Mouse (Mus musculus): ENCODE data around the gene Frmd3. TPM values are rescaled to one million over a fixed set of nuclear protein-coding genes. Genes with fewer than 3 reads are reported as not detected.

Gene Frmd3
- total RNA-seq, 2 experiments from 2014 or later, result 3.7 to 3.8 TPM

GRCm38 (mm10) chr4:74222360-74222759, 209.1 kb downstream of the Frmd3 start:
- peak; percentile 85 for TF ChIP-seq CTCF (conservative IDR thresholded peaks at IDR 0.05)
- Histone ChIP-seq H3K4me3 (no peak overlapping the region), H3K27ac (no peak overlapping the region)
- no peak for DNase-seq (ENCODE audit: low spot score in 2 of 2)

- TF ChIP-seq CTCF (conservative IDR thresholded peaks at IDR 0.05), result peak; percentile 59
- H3K27ac ChIP-seq, result no peak overlapping the region
- DNase-seq (ENCODE audit: low spot score in 2 of 2), result no peak
- H3K4me3 ChIP-seq, result no peak overlapping the region
Observed at GRCm38 (mm10) chr4:74224210-74224609, 211.0 kb downstream of the Frmd3 start.

GRCm38 (mm10) chr4:74230994-74231393, 217.8 kb downstream of the Frmd3 start:
- no peak for TF ChIP-seq CTCF (conservative IDR thresholded peaks at IDR 0.05)
- no peak for DNase-seq (ENCODE audit: low spot score in 2 of 2)
- Histone ChIP-seq H3K4me3 (no peak overlapping the region), H3K27ac (no peak overlapping the region)

GRCm38 (mm10) chr4:74231405-74231804, 218.2 kb downstream of the Frmd3 start:
- H3K27ac ChIP-seq, result no peak overlapping the region
- peak; percentile 76 for TF ChIP-seq CTCF (conservative IDR thresholded peaks at IDR 0.05)
- no peak overlapping the region for H3K4me3 ChIP-seq
- DNase-seq (ENCODE audit: low spot score in 2 of 2), result peak; percentile 34 to 37

- H3K27ac ChIP-seq, result no peak overlapping the region
- DNase-seq (ENCODE audit: low spot score in 2 of 2), result peak in 1 of 2 experiments; percentile 44
- TF ChIP-seq CTCF (conservative IDR thresholded peaks at IDR 0.05), result no peak
- no peak overlapping the region for H3K4me3 ChIP-seq
Observed at GRCm38 (mm10) chr4:74233534-74233933, 220.3 kb downstream of the Frmd3 start.

- no peak within 1 kb of the TSS for H3K27ac ChIP-seq
Observed at GRCm38 (mm10) chr4:74242176-74242575, 228.9 kb downstream of the Frmd3 start, which contains the start of gene Kdm4c. Kdm4c (plus strand) TSS chr4:74242497.

More at GRCm38 (mm10) chr4:74242176-74242575, 228.9 kb downstream of the Frmd3 start, which contains the start of gene Kdm4c:
- H3K4me3 ChIP-seq, result no peak within 1 kb of the TSS
- DNase-seq (ENCODE audit: low spot score in 2 of 2), result no peak
- no peak for TF ChIP-seq CTCF (conservative IDR thresholded peaks at IDR 0.05)

Other genes with a start within 250 kb of the Frmd3 start
- gene Rasef, start 222.4 kb upstream of the Frmd3 start, total RNA-seq (2021), result under 1 TPM in 1 of 2 experiments, not detected in 1; 0.15 TPM
- not detected for gene Gm11758, start 137.2 kb upstream of the Frmd3 start, total RNA-seq (2021)
- not detected for gene Gm11757, start 122.3 kb upstream of the Frmd3 start, total RNA-seq (2021)
- not detected for gene Gm13871, start 107.5 kb upstream of the Frmd3 start, total RNA-seq (2021)
- gene Gm11756, start 92.7 kb upstream of the Frmd3 start, total RNA-seq (2021), result not detected
- not detected for gene 2310002L09Rik, start 62.6 kb upstream of the Frmd3 start, total RNA-seq (2021)
- gene Kdm4c, start 229.1 kb downstream of the Frmd3 start, total RNA-seq (2021), result 10 to 100 TPM; 27.8 to 28.7 TPM